Mouse (Mus musculus) olfactory bulb, adult 2 months (tissue): ENCODE measurements around the gene Por.

ENCODE experiments used
- CTCF ChIP-seq: fragments of 200-500 bp; IDR thresholded peaks from 2 replicates; pipeline ENCODE4 v1.5.1; 2012; ENCODE audit warnings: low read depth, mild to moderate bottlenecking, low read length, moderate library complexity; ENCODE audit not compliant: insufficient read depth
- POLR2A ChIP-seq: fragments of 200-500 bp; IDR thresholded peaks from 2 replicates; pipeline ENCODE4 v1.6.1; 2012; ENCODE audit warnings: mild to moderate bottlenecking, low read depth, low read length, moderate library complexity; ENCODE audit not compliant: insufficient read depth

DNA sequence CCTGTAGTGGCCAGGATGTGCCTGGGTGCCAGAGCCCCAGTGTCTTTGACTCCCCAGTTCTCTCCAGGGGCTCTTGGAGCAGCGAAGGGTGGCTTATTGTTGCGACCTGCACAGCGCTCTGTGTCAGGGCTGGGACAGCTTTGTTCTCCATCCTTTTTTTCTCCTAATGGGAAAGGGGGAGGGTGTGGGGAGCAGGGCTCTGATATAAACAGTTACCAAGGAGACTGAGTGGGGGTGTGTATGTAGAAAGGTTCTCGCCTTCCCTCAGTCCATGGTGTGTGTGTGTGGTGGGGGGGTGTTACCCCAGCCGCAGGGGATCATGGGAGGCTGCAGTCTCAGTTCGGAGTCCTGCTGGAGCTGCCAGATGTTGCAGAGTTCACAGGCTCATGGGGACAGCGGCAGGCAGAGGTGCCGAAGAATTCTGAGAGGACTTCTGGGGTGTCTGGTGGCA, 55.6 kb downstream of the Por start:
- no peak for TF ChIP-seq CTCF
- TF ChIP-seq POLR2A = no peak
